Mouse (Mus musculus): Measurements from ENCODE around the gene Mcts2.

- no peak for TF ChIP-seq CTCF (IDR thresholded peaks at IDR 0.05 in 2 of 3, conservative IDR thresholded peaks at IDR 0.05 in 1 of 3; ENCODE audit: control insufficient read depth in 1 of 3, insufficient read depth in 1 of 3, low read depth in 2 of 3, low read length in 3 of 3, poor library complexity in 1 of 3, severe bottlenecking in 1 of 3)
- TF ChIP-seq MAFK (IDR thresholded peaks at IDR 0.05; ENCODE audit: borderline replicate concordance, low read depth, low read length), result no peak
- TF ChIP-seq ZKSCAN1 (IDR thresholded peaks at IDR 0.05; ENCODE audit: low read depth, low read length), result no peak
- TF ChIP-seq POLR2A (IDR thresholded peaks at IDR 0.05; ENCODE audit: control insufficient read depth in 1 of 2, insufficient read depth in 1 of 2, low read depth in 1 of 2, low read length in 2 of 2, poor library complexity in 1 of 2), result peak; percentile 6 to 34; a peak in 1 of 4 replicates
- TF ChIP-seq MAX (IDR thresholded peaks at IDR 0.05; ENCODE audit: low read length), result no peak
- TF ChIP-seq MYB (IDR thresholded peaks at IDR 0.05; ENCODE audit: low read depth, low read length), result no peak
- peak; percentile 13; the same call in 1 of the 2 replicates for TF ChIP-seq HCFC1 (IDR thresholded peaks at IDR 0.05; ENCODE audit: low read depth, low read length)
- TF ChIP-seq TAL1 (IDR thresholded peaks at IDR 0.05; ENCODE audit: low read length), result no peak; the same call in 1 of the 2 replicates
- no peak for TF ChIP-seq POLR2AphosphoS2 (IDR thresholded peaks at IDR 0.05; ENCODE audit: low read length)
- 0 out of 2 replicates have a peak, but pooled peaks have one; percentile 19 for TF ChIP-seq ETS1 (IDR thresholded peaks at IDR 0.05; ENCODE audit: low read depth, low read length)
Measured at GRCm38 (mm10) chr2:152669639-152670484, 17.0 kb upstream of the Mcts2 start.
